Mouse (Mus musculus) cortical plate, adult 2 months (tissue): ENCODE results near the gene Actl6b.

Experiments used
- CTCF ChIP-seq: fragments of 200-500 bp; IDR thresholded peaks from 2 replicates; pipeline ENCODE4 v1.5.1; 2011; ENCODE audit warnings: mild to moderate bottlenecking, control low read depth, low read length; ENCODE audit not compliant: insufficient read depth; ENCODE audit errors: extremely low read depth
- POLR2A ChIP-seq: fragments of 200-500 bp; IDR thresholded peaks from 2 replicates; pipeline ENCODE4 v1.6.1; 2011; ENCODE audit warnings: mild to moderate bottlenecking, low read length, control low read depth; ENCODE audit not compliant: insufficient read depth; ENCODE audit errors: extremely low read depth

DNA sequence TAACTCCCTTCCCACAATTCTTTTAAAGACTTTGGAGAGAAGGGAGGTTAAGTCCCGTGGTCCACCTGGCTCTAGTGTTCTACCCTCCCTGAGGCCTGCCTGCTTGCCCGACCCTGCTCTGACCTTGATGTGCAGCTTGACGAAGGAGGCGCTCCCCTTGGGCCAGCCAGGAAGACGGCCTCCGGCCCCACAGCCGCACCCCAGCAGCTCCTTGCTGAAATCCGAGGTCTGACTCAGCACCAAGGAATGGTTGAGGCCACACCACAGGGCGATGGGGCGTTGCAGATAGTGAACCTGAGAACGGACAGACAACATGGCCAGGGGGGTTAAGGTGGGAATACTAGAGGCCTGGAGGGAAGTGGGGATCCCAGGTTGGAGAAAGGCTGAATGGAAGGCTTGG, 60.2 kb downstream of the Actl6b start, which contains the start of gene Pcolce:
- TF ChIP-seq POLR2A (no peak), CTCF (no peak)
